Mouse (Mus musculus) hindbrain, embryonic 15.5 days (tissue): ENCODE measurements around the gene Gcgr. TPM values are rescaled to one million over a fixed set of nuclear protein-coding genes. Genes with fewer than 3 reads are reported as not detected.
A peak's percentile ranks its signal among the peaks of the same experiment; 100 is the strongest.

Experiments
- ATAC-seq: fragments of 200-750 bp; cut with Nextera tagmentation; 2 replicates; pipeline ENCODE4 v1.8.0; 2017; ENCODE audit warnings: low read depth, moderate number of reproducible peaks, moderate TSS enrichment; ENCODE audit not compliant: low FRiP score
- H3K27ac ChIP-seq: fragments of 300-500 bp; sonication (generic); replicated peaks from 2 replicates; pipeline ENCODE4 v1.5.1; 2015; ENCODE audit warnings: mild to moderate bottlenecking, inconsistent platforms
- H3K27me3 ChIP-seq: fragments of 300-500 bp; sonication (generic); 2 replicates; pipeline ENCODE4 v1.6.1; 2015; ENCODE audit warnings: control low read depth, inconsistent platforms
- H3K36me3 ChIP-seq: fragments of 300-500 bp; sonication (generic); 2 replicates; pipeline ENCODE4 v1.6.1; 2015; ENCODE audit warnings: control low read depth, inconsistent platforms
- H3K4me1 ChIP-seq: fragments of 300-500 bp; sonication (generic); replicated peaks from 2 replicates; pipeline ENCODE4 v1.6.1; 2015; ENCODE audit warnings: control low read depth, inconsistent platforms
- H3K4me2 ChIP-seq: fragments of 300-500 bp; sonication (generic); 2 replicates; pipeline ENCODE4 v1.6.1; 2015; ENCODE audit warnings: moderate library complexity, mild to moderate bottlenecking, inconsistent platforms
- H3K4me3 ChIP-seq: fragments of 300-500 bp; sonication (generic); 2 replicates; pipeline ENCODE4 v1.5.1; 2015; ENCODE audit warnings: mild to moderate bottlenecking, inconsistent platforms
- H3K9ac ChIP-seq: fragments of 300-500 bp; sonication (generic); 2 replicates; pipeline ENCODE4 v1.6.1; 2015; ENCODE audit warnings: inconsistent platforms
- H3K9me3 ChIP-seq: fragments of 300-500 bp; sonication (generic); 2 replicates; pipeline ENCODE4 v1.6.1; 2016; ENCODE audit warnings: control low read depth, inconsistent platforms
- WGBS: fragments of 180-500 bp; shearing (Covaris S2); methylation state at CpG from one replicate; pipeline ENCODE4 v1.1.7; 2015; 5-methylcytosine and 5-hydroxymethylcytosine counted together
- polyA plus RNA-seq: library from polyadenylated mRNA; unstranded; fragments of >200 nt; fragmentation: Nextera tagmentation; extraction: Ambion mirVana; gene quantifications from 2 replicates; pipeline ENCODE4 v1.2.1, GENCODE M21; 2015

Gene Gcgr
- polyA plus RNA-seq, 1 experiment from 2014 or later: 0.75 TPM

DNA sequence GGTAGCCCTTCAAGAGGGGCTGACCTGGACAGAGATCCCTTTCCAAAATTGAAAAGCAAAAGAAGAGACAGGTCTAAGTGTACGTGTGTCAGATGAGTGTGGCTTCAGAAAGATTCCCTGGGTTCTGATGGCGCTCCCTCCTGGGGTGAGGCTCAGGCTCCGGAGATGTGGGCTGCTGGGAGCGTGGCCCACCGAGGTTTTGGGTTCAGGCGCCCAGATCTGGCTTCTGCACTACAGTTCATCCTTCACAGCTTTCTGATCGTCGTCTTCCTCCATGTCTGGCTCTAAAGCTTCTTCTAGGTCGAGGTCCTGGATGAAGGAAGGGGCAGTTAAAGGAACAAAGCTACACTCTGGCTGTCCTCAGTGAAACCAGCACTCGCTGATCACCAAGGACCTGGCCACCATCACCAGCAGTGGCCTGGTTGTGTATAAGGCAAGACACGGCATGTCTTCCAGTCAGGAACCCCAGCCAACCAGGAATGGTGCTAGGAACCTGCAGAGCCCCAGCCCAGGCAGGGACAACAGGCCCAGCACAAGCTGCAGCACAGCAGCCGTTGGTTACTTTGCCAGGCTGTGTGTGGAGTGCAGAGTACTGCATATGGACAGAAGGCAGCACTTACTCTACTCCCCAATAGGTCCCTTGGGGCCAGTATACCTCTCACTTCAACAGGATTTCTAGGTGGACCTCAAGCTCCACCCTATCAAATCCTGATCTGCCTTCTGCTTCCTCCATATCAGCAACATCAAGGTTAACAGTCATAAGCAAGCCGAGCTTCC lies 30.6 kb downstream of the Gcgr start:
- no peaks in the 10 kb centered on the region for H3K27me3 ChIP-seq
- H3K9me3 ChIP-seq: no peaks in the 10 kb centered on the region
- H3K4me1 ChIP-seq: no peaks in the 10 kb centered on the region
- 94% methylated on average over 13 of the region's 13 CpGs for WGBS
- no peak overlapping the region for H3K27ac ChIP-seq
- peaks cover 72% of the 10 kb centered on the region for H3K36me3 ChIP-seq
- no peak for ATAC-seq
- H3K4me2 ChIP-seq: no peak overlapping the region
- no peak overlapping the region for H3K9ac ChIP-seq
- no peak overlapping the region for H3K4me3 ChIP-seq

DNA sequence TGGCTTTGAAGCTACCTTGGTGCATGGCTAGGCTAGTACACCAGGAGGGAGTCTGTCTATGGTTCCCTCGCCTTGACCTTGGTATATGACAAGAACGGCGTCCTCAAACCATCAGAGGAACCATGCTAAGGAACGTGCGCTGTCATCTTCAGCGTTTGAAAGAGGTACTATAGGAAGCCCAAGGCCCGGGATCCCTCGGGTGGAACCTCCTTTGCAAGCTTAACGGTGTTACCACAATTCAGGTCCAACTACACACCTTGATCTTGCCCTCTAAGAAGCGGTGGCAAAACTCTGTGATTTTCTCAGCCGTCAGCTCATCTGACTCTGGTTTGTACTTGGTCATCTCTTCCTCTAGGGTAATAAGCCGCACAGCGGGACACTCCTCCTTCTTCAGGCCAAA lies 32.5 kb downstream of the Gcgr start:
- H3K4me2 ChIP-seq: no peak overlapping the region
- H3K4me3 ChIP-seq: no peak overlapping the region
- no peaks in the 10 kb centered on the region for H3K27me3 ChIP-seq
- no peak overlapping the region for H3K9ac ChIP-seq
- H3K9me3 ChIP-seq: no peaks in the 10 kb centered on the region
- no peak for ATAC-seq
- WGBS: 96% methylated on average over 13 of the region's 13 CpGs
- peaks cover 90% of the 10 kb centered on the region for H3K36me3 ChIP-seq
- no peaks in the 10 kb centered on the region for H3K4me1 ChIP-seq
- H3K27ac ChIP-seq: no peak overlapping the region

DNA sequence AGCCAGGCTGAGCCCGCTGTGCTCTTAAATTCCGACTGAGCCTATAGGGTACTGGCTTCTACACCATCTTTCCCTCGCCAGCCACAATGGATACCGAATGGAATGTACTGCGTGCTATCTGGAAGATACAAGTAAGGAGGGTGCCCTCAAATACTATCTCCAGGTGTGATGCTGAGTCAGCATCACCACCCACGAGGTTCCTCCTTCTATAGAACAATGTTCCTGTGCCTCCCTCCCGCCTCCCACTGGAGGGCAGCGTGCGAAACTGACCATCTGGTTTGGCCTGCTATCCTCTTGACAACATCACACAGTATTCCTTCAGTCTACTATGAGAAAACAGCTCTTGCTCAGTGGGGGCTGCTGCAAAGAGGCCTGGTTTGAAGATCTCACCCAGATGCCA lies 34.6 kb downstream of the Gcgr start:
- Histone ChIP-seq H3K9ac (no peak overlapping the region), H3K36me3 (peaks cover 89% of the 10 kb centered on the region), H3K27me3 (no peaks in the 10 kb centered on the region), H3K4me1 (no peaks in the 10 kb centered on the region), H3K4me2 (no peak overlapping the region), H3K27ac (no peak overlapping the region), H3K4me3 (no peak overlapping the region), H3K9me3 (no peaks in the 10 kb centered on the region)
- ATAC-seq: no peak
- WGBS: 83% methylated on average over 9 of the region's 9 CpGs

DNA sequence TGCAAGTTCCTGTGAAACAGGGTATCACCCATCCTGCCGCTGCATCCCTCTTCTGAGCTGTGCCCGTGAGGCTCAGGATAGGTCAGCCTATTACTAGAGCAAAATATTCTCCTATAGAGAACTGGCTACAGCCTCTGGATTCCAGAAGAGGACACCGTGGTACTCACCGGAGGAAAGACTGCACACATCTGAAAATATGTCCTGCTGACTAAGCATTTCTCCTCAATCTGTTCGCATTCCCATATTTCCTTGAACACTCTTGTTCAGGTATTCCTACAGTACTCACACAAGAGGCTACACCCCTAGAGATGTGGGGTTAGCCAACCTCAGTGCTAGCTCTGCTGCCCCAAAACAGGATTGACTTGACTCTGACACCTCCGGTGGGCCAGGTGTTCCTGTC lies 37.8 kb downstream of the Gcgr start:
- peaks cover 16% of the 10 kb centered on the region for H3K4me1 ChIP-seq
- no peak overlapping the region for H3K27ac ChIP-seq
- no peak overlapping the region for H3K4me2 ChIP-seq
- 94% methylated on average over 6 of the region's 6 CpGs for WGBS
- H3K27me3 ChIP-seq: no peaks in the 10 kb centered on the region
- H3K9me3 ChIP-seq: no peaks in the 10 kb centered on the region
- no peak overlapping the region for H3K4me3 ChIP-seq
- H3K36me3 ChIP-seq: peaks cover 69% of the 10 kb centered on the region
- no peak overlapping the region for H3K9ac ChIP-seq
- no peak for ATAC-seq

DNA sequence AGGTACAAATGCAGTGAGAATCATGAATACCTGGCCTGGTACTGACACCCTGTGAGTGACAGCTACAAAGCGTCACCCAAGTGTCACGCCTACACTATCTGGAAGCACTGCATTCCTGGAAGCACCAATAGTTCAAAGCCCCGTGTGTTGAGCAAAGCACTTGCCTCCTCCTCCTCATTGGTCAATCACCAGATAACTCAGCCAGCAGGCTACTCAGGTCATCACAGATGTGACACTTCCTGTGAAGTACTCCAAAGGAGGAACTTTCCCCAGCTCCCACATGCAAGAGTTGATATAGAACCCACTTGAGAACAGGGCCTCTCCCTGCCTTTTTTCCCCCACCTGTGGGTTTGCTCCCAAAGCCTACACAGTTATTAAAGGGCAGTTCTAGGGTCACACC lies 40.6 kb downstream of the Gcgr start:
- no peak overlapping the region for H3K9ac ChIP-seq
- H3K4me3 ChIP-seq: 0 out of 2 replicates have a peak overlapping the region, but pooled peaks have one; percentile 68
- H3K36me3 ChIP-seq: peaks cover 42% of the 10 kb centered on the region
- no peak for ATAC-seq
- no peaks in the 10 kb centered on the region for H3K9me3 ChIP-seq
- peak overlapping the region; percentile 81 for H3K4me2 ChIP-seq
- H3K4me1 ChIP-seq: peaks cover 27% of the 10 kb centered on the region
- H3K27ac ChIP-seq: no peak overlapping the region
- WGBS: 91% methylated on average over 3 of the region's 3 CpGs
- H3K27me3 ChIP-seq: no peaks in the 10 kb centered on the region

DNA sequence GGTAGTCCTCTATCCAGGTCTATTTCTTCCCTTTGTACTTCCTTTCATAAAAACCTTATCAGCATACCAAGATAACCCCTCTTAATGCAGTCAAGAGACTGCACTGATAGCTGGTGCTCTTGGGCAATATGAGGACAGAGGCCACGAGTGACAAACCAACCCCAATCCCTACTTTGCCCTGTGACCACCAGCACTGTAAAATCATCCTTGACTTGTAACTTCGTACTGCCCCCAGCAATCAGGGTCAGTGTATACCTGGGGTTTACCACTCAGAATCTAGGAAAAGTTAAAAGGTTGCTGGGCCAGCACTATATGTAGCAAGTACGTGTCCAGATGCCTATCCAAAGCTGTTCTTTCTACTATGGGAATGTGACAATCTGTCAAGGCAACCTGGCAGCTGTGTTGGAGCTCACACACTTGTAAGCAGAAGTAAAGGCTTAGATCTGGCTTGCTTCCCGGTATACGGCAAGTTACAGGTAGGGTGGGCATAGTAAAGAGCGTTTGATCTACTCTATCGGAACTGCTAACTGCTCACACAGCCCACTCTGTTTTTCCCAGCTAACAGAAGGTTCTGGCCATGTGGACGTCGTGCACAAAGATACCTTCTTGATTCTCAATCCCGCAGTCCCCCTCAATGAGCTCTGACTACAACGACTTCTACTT lies 41.4 kb downstream of the Gcgr start:
- H3K4me1 ChIP-seq: peaks cover 27% of the 10 kb centered on the region
- no peak for ATAC-seq
- H3K9me3 ChIP-seq: no peaks in the 10 kb centered on the region
- peak overlapping the region; percentile 68 for H3K4me3 ChIP-seq
- H3K9ac ChIP-seq: peak overlapping the region; percentile 78
- H3K4me2 ChIP-seq: peak overlapping the region; percentile 81
- 12% methylated on average over 11 of the region's 11 CpGs for WGBS
- H3K27ac ChIP-seq: peak overlapping the region; percentile 87
- no peaks in the 10 kb centered on the region for H3K27me3 ChIP-seq
- H3K36me3 ChIP-seq: peaks cover 35% of the 10 kb centered on the region

DNA sequence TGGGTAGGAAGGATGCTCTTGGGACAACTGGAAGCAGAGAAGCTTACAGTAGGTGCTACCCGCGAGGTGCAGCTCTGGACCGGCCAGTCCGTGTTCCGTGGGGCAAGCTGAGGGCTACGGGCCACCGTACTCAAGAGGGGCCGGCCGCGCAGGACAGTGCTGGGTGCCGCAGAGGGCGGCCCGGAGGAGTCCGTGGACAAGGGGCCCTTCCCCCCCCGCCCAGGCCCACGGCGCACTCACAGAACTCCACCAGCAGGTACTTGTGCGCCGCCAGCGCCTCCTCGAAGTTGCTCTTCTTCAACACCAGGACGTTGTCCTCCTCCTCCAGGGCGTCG lies 41.9 kb downstream of the Gcgr start:
- peak; percentile 8; the same call in 1 of the 2 replicates for ATAC-seq
- Histone ChIP-seq H3K27ac (peak overlapping the region; percentile 87), H3K4me1 (peaks cover 27% of the 10 kb centered on the region), H3K36me3 (peaks cover 31% of the 10 kb centered on the region), H3K4me2 (peak overlapping the region; percentile 81), H3K9me3 (no peaks in the 10 kb centered on the region), H3K4me3 (peak overlapping the region; percentile 68), H3K9ac (peak overlapping the region; percentile 78), H3K27me3 (no peaks in the 10 kb centered on the region)
- WGBS: under 1% methylated on average over 17 of the region's 24 CpGs

DNA sequence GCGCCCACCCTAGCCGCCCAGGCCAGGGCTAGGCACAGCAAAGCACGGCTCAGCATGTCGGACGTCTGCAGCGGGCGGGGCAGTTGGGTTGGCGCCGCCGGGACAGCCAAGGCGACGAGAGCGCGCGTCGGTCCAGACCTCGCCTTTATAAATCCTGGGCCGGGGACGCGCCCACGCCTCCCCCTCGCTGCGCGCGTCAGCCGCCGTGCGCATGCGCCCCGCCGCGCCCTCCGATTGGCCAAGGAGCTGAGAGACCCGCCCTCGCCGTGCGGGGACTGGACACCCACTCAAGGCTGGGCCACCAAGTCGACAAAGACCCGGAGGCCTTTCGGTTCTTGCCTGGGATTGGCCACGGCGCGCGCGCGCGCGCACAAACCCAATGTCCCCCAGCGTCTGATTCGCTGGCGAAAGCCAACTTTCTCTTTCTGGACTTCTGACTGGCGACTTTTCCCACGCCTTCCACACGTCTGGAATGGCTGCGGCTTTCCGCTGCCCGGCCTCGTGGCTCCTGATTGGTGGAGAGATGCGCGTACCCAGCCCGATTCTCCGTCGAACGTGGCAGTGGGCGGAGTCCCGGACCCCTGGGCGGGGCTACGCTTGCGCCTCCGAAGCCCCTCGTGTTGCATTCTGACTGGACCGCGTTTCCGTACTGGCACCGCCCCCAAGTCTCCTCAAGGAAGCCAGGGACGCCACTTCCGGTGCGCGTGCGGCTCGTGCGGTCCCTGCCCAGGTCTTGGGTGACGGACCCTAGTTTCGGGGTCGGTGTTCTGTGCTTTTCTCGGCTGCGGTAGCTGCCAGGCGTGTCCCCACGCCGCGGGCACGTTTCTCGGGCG lies 42.5 kb downstream of the Gcgr start, which contains the start of gene P4hb:
P4hb (minus strand) TSS at position 502 of the 833 bp plus-strand sequence.
- H3K9me3 ChIP-seq: no peaks in the 10 kb centered on the region
- peak within 1 kb of the TSS; percentile 68 for H3K4me3 ChIP-seq
- H3K9ac ChIP-seq: peak within 1 kb of the TSS; percentile 78
- peaks cover 27% of the 10 kb centered on the region for H3K4me1 ChIP-seq
- H3K27me3 ChIP-seq: no peaks in the 10 kb centered on the region
- ATAC-seq: peak; percentile 98
- peak within 1 kb of the TSS; percentile 94 for H3K4me2 ChIP-seq
- under 1% methylated on average over 93 of the region's 94 CpGs for WGBS
- peak within 1 kb of the TSS; percentile 87 for H3K27ac ChIP-seq
- H3K36me3 ChIP-seq: peaks cover 31% of the 10 kb centered on the region

DNA sequence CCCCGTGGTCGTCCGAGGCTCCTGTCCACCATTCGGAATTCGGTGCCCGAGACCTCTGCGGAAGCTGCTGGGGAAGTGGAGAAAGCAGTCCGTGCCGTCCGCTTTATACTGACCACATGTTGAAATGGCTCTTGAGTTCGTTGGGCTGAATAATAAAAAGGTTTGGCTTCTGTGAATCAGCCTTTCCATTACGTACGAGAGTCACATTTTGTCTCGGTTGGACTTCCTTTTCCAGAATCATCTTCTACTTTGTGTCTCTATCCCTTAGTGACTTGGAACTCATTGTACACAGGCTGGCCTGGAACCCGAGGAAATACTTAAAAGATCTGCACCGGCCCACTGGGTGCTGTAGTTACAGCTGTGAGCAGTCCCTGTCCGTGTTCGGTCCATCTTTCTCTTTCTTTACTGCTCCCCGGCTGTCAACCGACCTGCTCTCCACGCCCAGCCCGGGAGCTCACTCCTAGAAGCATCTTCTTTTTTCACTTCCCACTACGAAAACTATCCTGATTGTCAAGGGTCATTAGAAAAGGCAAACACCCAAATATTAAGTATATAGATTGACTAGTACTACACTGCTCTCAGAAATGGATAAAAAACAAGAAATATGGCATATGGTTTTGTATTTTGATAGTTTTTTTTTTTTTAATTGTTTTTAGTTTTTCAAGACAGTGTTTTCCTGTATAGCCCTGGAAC lies 43.2 kb downstream of the Gcgr start:
- WGBS: 0% methylated on average over 23 of the region's 23 CpGs
- H3K36me3 ChIP-seq: peaks cover 32% of the 10 kb centered on the region
- H3K4me2 ChIP-seq: peak overlapping the region; percentile 94
- H3K4me3 ChIP-seq: peak overlapping the region; percentile 68
- ATAC-seq: peak; percentile 7; the same call in 1 of the 2 replicates
- H3K27me3 ChIP-seq: no peaks in the 10 kb centered on the region
- H3K9ac ChIP-seq: peak overlapping the region; percentile 73
- H3K9me3 ChIP-seq: no peaks in the 10 kb centered on the region
- H3K4me1 ChIP-seq: peaks cover 31% of the 10 kb centered on the region
- H3K27ac ChIP-seq: peak overlapping the region; percentile 87

DNA sequence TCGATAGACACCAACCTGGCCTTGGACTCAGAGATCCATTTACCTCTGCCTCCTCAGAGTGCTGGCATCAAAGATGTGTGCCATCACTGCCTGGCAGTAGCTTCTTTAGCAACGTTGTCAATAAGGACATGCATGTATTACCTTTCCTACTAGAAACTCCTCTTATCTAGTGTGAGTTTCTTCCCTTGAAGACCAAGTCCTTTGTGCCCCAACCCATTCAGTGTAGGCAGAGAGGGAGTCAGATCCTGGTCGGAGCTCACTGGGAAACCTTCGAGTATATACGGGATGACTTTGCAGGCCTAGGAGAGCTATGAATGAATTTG lies 43.7 kb downstream of the Gcgr start:
- Histone ChIP-seq H3K27ac (no peak overlapping the region), H3K36me3 (peaks cover 37% of the 10 kb centered on the region), H3K9me3 (no peaks in the 10 kb centered on the region), H3K27me3 (no peaks in the 10 kb centered on the region), H3K4me2 (peak overlapping the region; percentile 94), H3K4me1 (peaks cover 36% of the 10 kb centered on the region), H3K4me3 (peak overlapping the region; percentile 68), H3K9ac (peak overlapping the region; percentile 73; the same call in 1 of the 2 replicates)
- 45% methylated on average over 5 of the region's 5 CpGs for WGBS
- ATAC-seq: no peak

DNA sequence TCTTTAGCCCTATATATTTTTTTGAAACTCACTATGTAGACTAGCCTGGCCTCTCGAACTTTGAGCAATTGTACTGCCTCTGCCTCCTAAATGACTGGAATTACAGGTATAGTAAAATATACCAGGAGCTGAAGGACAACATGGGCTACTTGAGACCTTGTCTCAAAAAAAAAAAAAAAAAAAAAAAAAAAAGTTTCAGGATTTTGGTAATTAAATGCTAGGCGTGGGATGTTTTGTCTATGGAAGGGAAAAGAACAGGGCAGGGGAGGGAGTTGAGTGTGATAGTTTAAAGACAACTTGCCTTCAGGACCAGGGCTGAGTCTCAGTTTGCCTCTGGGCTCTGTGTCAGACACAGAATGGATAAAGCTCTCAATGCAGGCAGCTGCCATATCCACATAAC lies 44.5 kb downstream of the Gcgr start:
- H3K4me2 ChIP-seq: no peak overlapping the region
- ATAC-seq: no peak
- no peaks in the 10 kb centered on the region for H3K27me3 ChIP-seq
- no peaks in the 10 kb centered on the region for H3K9me3 ChIP-seq
- H3K27ac ChIP-seq: no peak overlapping the region
- no peak overlapping the region for H3K4me3 ChIP-seq
- no peak overlapping the region for H3K9ac ChIP-seq
- peaks cover 36% of the 10 kb centered on the region for H3K36me3 ChIP-seq
- 86% methylated on average over 2 of the region's 2 CpGs for WGBS
- peaks cover 45% of the 10 kb centered on the region for H3K4me1 ChIP-seq
